Mouse (Mus musculus) right cerebral cortex, postnatal 14 days (tissue): Measurements from ENCODE around the gene Olfr1113.
"Not testable (repeated sequence)": the region's sequence is repeated elsewhere in the genome, so short reads cannot be mapped to it uniquely, and the experiment has no call there.

ENCODE experiments used
- DNase-seq: peaks from one replicate; pipeline ENCODE4 v3.0.0; 2022

The Olfr1113 gene

DNA sequence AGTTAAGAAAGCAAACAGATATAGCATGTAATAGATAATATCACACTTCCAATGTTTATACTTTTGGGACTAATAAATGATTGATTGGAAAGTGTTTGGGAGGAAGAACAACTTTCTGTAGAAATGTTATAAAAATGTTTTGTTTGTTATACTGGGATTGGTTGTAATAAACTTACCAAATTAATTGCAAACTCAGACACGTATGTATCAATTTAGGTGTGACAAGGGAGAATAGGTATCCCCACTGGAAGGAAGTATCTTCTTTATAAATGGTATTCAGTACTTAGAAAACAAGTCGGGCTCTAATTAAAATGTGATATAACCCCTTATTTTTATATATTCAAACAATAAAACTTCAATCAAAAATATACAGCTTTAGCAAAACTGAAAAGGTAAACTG is at the start of gene Olfr1113:
Olfr1113 (plus strand) TSS at position 301 of the 400 bp plus-strand sequence.
- no peak for DNase-seq

DNA sequence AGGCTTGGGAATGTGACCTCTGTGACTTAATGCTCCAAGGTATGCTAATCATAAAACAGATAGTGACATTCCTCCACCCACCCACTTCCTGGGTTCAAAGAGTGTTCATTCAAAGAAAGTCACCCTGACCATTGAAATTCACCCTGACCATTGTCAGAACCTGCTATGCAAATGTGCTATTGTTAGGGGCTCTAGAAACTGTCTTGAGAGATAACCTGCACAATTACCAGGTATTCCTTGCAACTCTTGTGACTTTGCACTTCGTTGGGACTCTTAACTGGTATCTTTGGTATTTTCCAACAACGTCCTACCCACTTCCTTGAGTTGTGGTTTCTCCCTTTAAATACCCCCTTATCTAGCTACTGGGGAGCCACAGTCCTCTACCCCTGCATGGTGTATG is 41.0 kb upstream of the Olfr1113 start:
- DNase-seq: not testable (repeated sequence)

DNA sequence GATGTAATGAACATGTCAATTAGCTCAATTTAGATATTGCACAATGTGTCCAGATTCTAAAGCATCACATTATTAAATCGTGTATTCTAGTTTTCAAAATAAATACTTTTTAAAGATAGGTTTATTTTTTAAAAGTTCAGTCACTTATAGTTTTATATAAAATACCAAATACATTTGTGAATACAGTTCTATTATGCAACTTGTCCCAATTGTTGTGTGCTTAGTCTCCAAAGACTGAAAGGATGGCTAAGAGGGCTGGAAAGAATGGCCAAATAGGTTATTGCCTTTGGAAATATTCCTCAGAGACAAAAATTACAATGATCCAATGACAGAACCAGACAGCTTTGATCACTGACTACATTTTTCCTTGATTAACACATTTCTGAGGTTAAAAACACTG is 21.3 kb upstream of the Olfr1113 start, which contains the start of gene Olfr1112:
Olfr1112 (plus strand) TSS at position 301 of the 400 bp plus-strand sequence.
- no peak for DNase-seq

GRCm38 (mm10) chr2:87247713-87248112 is 38.9 kb downstream of the Olfr1113 start, which contains the start of gene Olfr1115:
Gene Olfr1115 (plus strand): TSS chr2:87248013.
- no peak for DNase-seq
